Mouse (Mus musculus) forebrain, postnatal 0 days (tissue): ENCODE results near the gene Stat1. TPM values are rescaled to one million over a fixed set of nuclear protein-coding genes. Genes with fewer than 3 reads are reported as not detected.

Source experiments
- ATAC-seq: fragments of 200-750 bp; cut with Nextera tagmentation; 2 replicates; pipeline ENCODE4 v1.8.0; 2017; ENCODE audit warnings: mild to moderate bottlenecking, moderate library complexity
- DNase-seq: peaks from one replicate; pipeline ENCODE4 v3.0.0-alpha.2; 2015
- H3K27ac ChIP-seq: fragments of 300-500 bp; sonication (generic); 2 replicates; pipeline ENCODE4 v1.5.1; 2014; ENCODE audit warnings: low read depth, mild to moderate bottlenecking, antibody characterized with exemption, low read length, moderate library complexity, mixed read lengths
- H3K27me3 ChIP-seq: fragments of 300-500 bp; sonication (generic); 2 replicates; pipeline ENCODE4 v1.6.1; 2014; ENCODE audit warnings: mild to moderate bottlenecking, low read length, mixed read lengths; ENCODE audit not compliant: insufficient read depth
- H3K36me3 ChIP-seq: fragments of 300-500 bp; sonication (generic); 2 replicates; pipeline ENCODE4 v1.6.1; 2014; ENCODE audit warnings: mild to moderate bottlenecking, moderate library complexity; ENCODE audit not compliant: insufficient read depth
- H3K4me1 ChIP-seq: fragments of 300-500 bp; sonication (generic); 2 replicates; pipeline ENCODE4 v1.6.1; 2014; ENCODE audit warnings: antibody characterized with exemption; ENCODE audit not compliant: insufficient read depth
- H3K4me2 ChIP-seq: fragments of 300-500 bp; sonication (generic); 2 replicates; pipeline ENCODE4 v1.6.1; 2014; ENCODE audit warnings: low read depth, mild to moderate bottlenecking, moderate library complexity
- H3K4me3 ChIP-seq: fragments of 300-500 bp; sonication (generic); 2 replicates; pipeline ENCODE4 v1.5.1; 2014; ENCODE audit warnings: low read depth, low read length, mixed read lengths
- H3K9ac ChIP-seq: fragments of 300-500 bp; sonication (generic); 2 replicates; pipeline ENCODE4 v1.6.1; 2014; ENCODE audit warnings: mild to moderate bottlenecking
- H3K9me3 ChIP-seq: fragments of 300-500 bp; sonication (generic); 2 replicates; pipeline ENCODE4 v1.6.1; 2016; ENCODE audit warnings: low read length
- CTCF ChIP-seq: sonication (generic); IDR thresholded peaks from 2 replicates; pipeline ENCODE4 v1.5.1; 2016; ENCODE audit warnings: antibody characterized with exemption, control low read depth, low read depth
- WGBS: fragments of 180-500 bp; shearing (Covaris S2); extraction: QIAGEN DNeasy Blood & Tissue Kit; methylation state at CpG from one replicate; pipeline ENCODE4 v1.1.7; 2014; 5-methylcytosine and 5-hydroxymethylcytosine counted together
- polyA plus RNA-seq: library from polyadenylated mRNA; unstranded; fragments of >200 nt; fragmentation: Nextera tagmentation; extraction: Ambion mirVana; gene quantifications from 2 replicates; pipeline ENCODE4 v1.2.1, GENCODE M21; 2015
- total RNA-seq: library from RNA; depleted of rRNA; stranded (reverse); fragments of >200 nt; gene quantifications from 2 replicates; pipeline ENCODE4 v1.2.3, GENCODE M21; 2014

Gene Stat1
- total and polyA plus RNA-seq, 2 experiments from 2014 or later: 12.2 to 22.3 TPM

- Histone ChIP-seq H3K9me3 (no peaks in the 10 kb centered on the region), H3K27me3 (no peaks in the 10 kb centered on the region), H3K27ac (no peak overlapping the region), H3K4me2 (no peak overlapping the region), H3K4me1 (no peaks in the 10 kb centered on the region), H3K9ac (no peak overlapping the region), H3K4me3 (no peak overlapping the region), H3K36me3 (0 out of 2 replicates have a peak, but pooled peaks cover 6% of the 10 kb centered on the region)
- TF ChIP-seq CTCF: no peak
- WGBS: 96% methylated on average over 2 of the region's 2 CpGs
- DNase-seq (no peak), ATAC-seq (no peak)
These were observed 38.8 kb downstream of the Stat1 start for GRCm38 (mm10) chr1:52158040-52158439.

- H3K4me2 ChIP-seq: no peak overlapping the region
- H3K27ac ChIP-seq: 0 out of 2 replicates have a peak overlapping the region, but pooled peaks have one; percentile 15
- no peak for TF ChIP-seq CTCF
- H3K4me1 ChIP-seq: no peaks in the 10 kb centered on the region
- 0 out of 2 replicates have a peak, but pooled peaks cover 6% of the 10 kb centered on the region for H3K36me3 ChIP-seq
- no peak for DNase-seq
- H3K9me3 ChIP-seq: no peaks in the 10 kb centered on the region
- H3K27me3 ChIP-seq: no peaks in the 10 kb centered on the region
- no peak for ATAC-seq
- H3K9ac ChIP-seq: no peak overlapping the region
- 81% methylated on average over 17 of the region's 17 CpGs for WGBS
- no peak overlapping the region for H3K4me3 ChIP-seq
These were observed 39.5 kb downstream of the Stat1 start for GRCm38 (mm10) chr1:52158490-52159381.

DNA sequence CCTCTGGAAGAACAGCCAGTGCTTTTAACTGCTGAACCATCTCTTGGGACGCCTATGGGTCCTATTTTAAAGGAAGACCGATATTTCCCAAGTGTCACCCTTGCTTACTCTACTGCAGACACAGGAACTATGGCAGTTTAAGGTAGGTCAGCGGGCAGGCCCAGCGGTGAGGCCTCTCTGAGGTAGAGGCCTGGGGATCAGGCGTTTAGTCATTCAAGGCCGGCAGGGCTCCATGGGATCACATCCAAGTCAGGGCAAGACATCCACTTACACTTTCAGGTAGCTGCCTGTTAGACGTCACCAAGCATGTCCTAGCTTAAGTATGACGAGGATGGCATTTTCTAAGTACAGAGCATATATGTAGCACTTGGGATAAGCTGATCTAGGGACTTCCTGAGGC lies 41.9 kb downstream of the Stat1 start:
- DNase-seq (no peak), ATAC-seq (no peak)
- no peak overlapping the region for H3K4me2 ChIP-seq
- no peak overlapping the region for H3K4me3 ChIP-seq
- TF ChIP-seq CTCF: no peak
- H3K27ac ChIP-seq: no peak overlapping the region
- H3K9ac ChIP-seq: no peak overlapping the region
- 90% methylated on average over 8 of the region's 8 CpGs for WGBS
- H3K27me3 ChIP-seq: no peaks in the 10 kb centered on the region
- no peaks in the 10 kb centered on the region for H3K4me1 ChIP-seq
- H3K36me3 ChIP-seq: peaks cover 10% of the 10 kb centered on the region
- no peaks in the 10 kb centered on the region for H3K9me3 ChIP-seq

DNA sequence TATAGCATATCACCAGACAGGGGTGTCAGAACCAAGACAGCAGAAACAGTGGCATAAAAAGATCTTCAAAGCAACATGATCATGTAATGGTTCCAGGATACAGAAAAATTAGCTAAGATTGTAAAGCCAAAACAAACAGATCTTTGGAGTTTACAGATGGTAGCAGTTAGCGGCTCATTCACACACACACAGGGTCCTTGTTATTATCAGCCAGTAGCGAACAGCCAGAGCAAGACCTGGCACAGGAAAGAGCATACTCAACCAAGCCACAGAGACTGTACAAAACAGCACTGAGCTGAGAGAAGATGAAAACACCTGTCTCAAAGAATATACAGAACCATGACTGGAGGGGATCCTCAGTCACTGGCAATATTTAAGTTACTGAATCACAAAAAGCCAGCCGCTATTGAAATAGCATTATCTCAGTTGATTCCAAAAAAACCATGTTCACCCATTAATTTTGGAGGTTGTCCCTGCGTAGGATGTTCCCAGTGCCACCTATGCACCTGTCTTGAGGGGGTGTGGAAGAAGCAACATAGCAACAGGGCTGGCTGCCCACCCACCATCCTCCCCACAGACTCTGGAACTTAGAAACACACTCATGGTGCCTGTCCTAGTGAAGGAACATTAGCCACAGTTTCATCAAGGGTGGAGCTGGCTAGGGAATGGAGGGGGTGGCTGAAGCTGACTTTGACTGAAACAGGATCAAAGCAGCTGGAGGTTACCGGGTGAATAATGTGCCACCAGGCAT lies 44.6 kb downstream of the Stat1 start:
- Histone ChIP-seq H3K4me3 (no peak overlapping the region), H3K9ac (no peak overlapping the region), H3K27me3 (no peaks in the 10 kb centered on the region), H3K36me3 (peaks cover 17% of the 10 kb centered on the region), H3K4me1 (no peaks in the 10 kb centered on the region), H3K9me3 (no peaks in the 10 kb centered on the region), H3K27ac (no peak overlapping the region), H3K4me2 (no peak overlapping the region)
- WGBS: 85% methylated on average over 5 of the region's 5 CpGs
- ATAC-seq: peak; percentile 53; the same call in 1 of the 2 replicates
- no peak for DNase-seq
- no peak for TF ChIP-seq CTCF

DNA sequence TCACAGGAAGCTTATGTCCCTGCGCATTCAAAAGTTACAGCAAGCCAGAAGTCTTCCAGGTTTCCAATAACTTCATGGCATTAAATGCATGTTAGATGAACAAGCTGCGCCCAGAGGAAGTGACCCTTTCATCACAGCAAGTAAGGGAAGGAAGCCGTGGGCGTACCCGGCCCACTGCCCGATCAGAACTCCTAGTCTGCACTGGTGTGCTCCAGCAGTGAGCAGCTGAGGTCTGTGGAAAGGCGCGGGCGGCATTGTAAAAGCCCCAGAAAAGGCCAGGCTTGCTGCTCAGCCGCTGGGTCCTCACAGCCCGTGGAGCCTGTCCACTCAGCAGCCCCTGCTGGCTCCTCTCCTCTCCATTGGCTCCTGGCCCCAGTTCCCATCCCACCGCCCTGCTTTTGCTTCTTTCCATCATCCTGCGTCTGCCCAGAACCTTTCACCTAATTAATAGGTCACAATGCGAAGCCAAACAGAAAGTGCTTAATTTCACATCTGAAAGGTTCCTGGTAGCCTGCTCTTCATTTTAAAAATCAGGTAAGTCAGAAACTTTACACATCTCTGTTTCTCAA lies 47.5 kb downstream of the Stat1 start:
- no peak overlapping the region for H3K9ac ChIP-seq
- DNase-seq (no peak), ATAC-seq (0 out of 2 replicates have a peak, but pooled peaks have one; percentile 14)
- no peaks in the 10 kb centered on the region for H3K9me3 ChIP-seq
- H3K27ac ChIP-seq: no peak overlapping the region
- no peaks in the 10 kb centered on the region for H3K4me1 ChIP-seq
- TF ChIP-seq CTCF: no peak
- H3K4me2 ChIP-seq: no peak overlapping the region
- peaks cover 17% of the 10 kb centered on the region for H3K36me3 ChIP-seq
- no peaks in the 10 kb centered on the region for H3K27me3 ChIP-seq
- 69% methylated on average over 14 of the region's 14 CpGs for WGBS
- H3K4me3 ChIP-seq: no peak overlapping the region

DNA sequence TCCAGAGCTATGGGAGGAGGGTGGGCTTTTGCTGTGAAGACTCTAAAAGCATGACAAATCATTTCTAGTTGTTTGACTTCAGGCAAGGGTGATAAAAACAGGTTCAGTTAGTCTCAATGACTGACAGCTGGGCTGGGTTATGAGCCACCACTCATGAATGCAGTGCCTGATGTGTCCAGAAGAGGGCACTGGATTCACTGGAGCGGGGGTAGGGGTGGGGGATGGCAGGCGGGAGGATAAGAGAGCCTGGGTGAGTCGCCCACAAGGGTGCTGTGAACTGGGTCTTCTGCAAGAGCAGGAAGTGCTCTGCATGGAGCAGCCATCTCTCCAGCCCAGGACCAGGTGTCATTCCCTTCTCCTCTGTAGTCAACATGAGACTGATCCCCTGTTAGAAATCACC lies 50.8 kb downstream of the Stat1 start:
- H3K9ac ChIP-seq: no peak overlapping the region
- H3K27me3 ChIP-seq: no peaks in the 10 kb centered on the region
- peak; percentile 59 for TF ChIP-seq CTCF
- peak; percentile 52 for ATAC-seq
- WGBS: 15% methylated on average over 3 of the region's 3 CpGs
- H3K4me3 ChIP-seq: no peak overlapping the region
- no peak overlapping the region for H3K27ac ChIP-seq
- H3K4me2 ChIP-seq: no peak overlapping the region
- H3K36me3 ChIP-seq: peaks cover 11% of the 10 kb centered on the region
- no peaks in the 10 kb centered on the region for H3K4me1 ChIP-seq
- H3K9me3 ChIP-seq: no peaks in the 10 kb centered on the region
- no peak for DNase-seq
